Mouse (Mus musculus): ENCODE data around the gene Zbtb1. TPM values are rescaled to one million over a fixed set of nuclear protein-coding genes. Genes with fewer than 3 reads are reported as not detected.
"Not testable (repeated sequence)": the region's sequence is repeated elsewhere in the genome, so short reads cannot be mapped to it uniquely, and the experiment has no call there.

Gene Zbtb1
- polyA plus RNA-seq, 1 experiment from 2014 or later: 11.7 TPM

GRCm38 (mm10) chr12:76415383-76416010, 45.4 kb downstream of the Zbtb1 start:
- H3K27me3 ChIP-seq: no peaks in the 10 kb centered on the region

DNA sequence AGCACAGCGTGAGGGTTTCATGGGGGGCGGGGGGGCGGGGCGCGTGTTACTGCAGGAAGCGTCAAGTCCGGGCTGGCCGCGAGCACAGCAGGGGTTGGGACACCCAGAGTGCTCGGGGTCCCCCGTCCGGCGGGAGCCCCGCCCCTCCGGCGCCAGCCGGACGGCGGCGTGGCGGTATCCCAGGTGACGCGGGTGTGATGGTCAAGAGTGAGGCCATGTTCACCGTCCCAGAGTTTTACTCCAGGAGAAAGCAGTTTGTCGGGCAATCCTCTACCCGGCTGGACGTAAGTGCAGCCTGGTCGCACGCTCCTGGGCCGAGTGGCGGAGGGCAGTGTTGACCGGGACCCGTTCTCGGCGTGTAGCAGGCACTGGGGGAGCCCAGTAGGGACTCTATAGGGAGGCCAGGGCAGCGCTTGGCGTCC, 47.4 kb downstream of the Zbtb1 start, which contains the start of gene Ppp1r36:
Gene Ppp1r36 (plus strand): TSS at position 106 of the 422 bp plus-strand sequence.
- 1% methylated on average over 37 of the region's 37 CpGs for WGBS
- Histone ChIP-seq H3K4me2 (replicated peaks) (peak within 1 kb of the TSS; percentile 86), H3K4me3 (peak within 1 kb of the TSS; percentile 44), H3K9me3 (no peaks in the 10 kb centered on the region), H3K9ac (peak within 1 kb of the TSS; percentile 43), H3K27me3 (no peaks in the 10 kb centered on the region), H3K36me3 (no peaks in the 10 kb centered on the region), H3K27ac (no peak within 1 kb of the TSS), H3K4me1 (no peaks in the 10 kb centered on the region)
- ATAC-seq (ENCODE audit: insufficient number of reproducible peaks, insufficient read depth, low FRiP score, low TSS enrichment): peak; percentile 6; the same call in 1 of the 2 replicates

More at GRCm38 (mm10) chr12:76415383-76416010, 45.4 kb downstream of the Zbtb1 start:
- no peak overlapping the region for H3K4me2 ChIP-seq (replicated peaks)
- no peaks in the 10 kb centered on the region for H3K36me3 ChIP-seq
- H3K27ac ChIP-seq: no peak overlapping the region
- no peaks in the 10 kb centered on the region for H3K9me3 ChIP-seq
- H3K4me3 ChIP-seq: no peak overlapping the region
- 75% methylated on average over 11 of the region's 12 CpGs for WGBS
- no peak for ATAC-seq (ENCODE audit: insufficient number of reproducible peaks, insufficient read depth, low FRiP score, low TSS enrichment)
- H3K9ac ChIP-seq: no peak overlapping the region
- no peaks in the 10 kb centered on the region for H3K4me1 ChIP-seq

- ATAC-seq (ENCODE audit: insufficient number of reproducible peaks, insufficient read depth, low FRiP score, low TSS enrichment): no peak
- Histone ChIP-seq H3K9ac (no peak overlapping the region), H3K27me3 (no peaks in the 10 kb centered on the region), H3K36me3 (no peaks in the 10 kb centered on the region), H3K4me1 (no peaks in the 10 kb centered on the region), H3K27ac (no peak overlapping the region), H3K4me3 (no peak overlapping the region), H3K4me2 (replicated peaks) (no peak overlapping the region), H3K9me3 (no peaks in the 10 kb centered on the region)
- WGBS: 94% methylated on average over 5 of the region's 5 CpGs
These were observed 48.3 kb downstream of the Zbtb1 start for GRCm38 (mm10) chr12:76418346-76418745.

GRCm38 (mm10) chr12:76425256-76425655, 55.2 kb downstream of the Zbtb1 start:
- no peak overlapping the region for H3K9ac ChIP-seq
- H3K4me3 ChIP-seq: no peak overlapping the region
- H3K36me3 ChIP-seq: no peaks in the 10 kb centered on the region
- 83% methylated on average over 3 of the region's 3 CpGs for WGBS
- peaks cover 4% of the 10 kb centered on the region; the same call in 1 of the 2 replicates for H3K4me1 ChIP-seq
- no peak overlapping the region for H3K27ac ChIP-seq
- no peak for ATAC-seq (ENCODE audit: insufficient number of reproducible peaks, insufficient read depth, low FRiP score, low TSS enrichment)
- no peaks in the 10 kb centered on the region for H3K9me3 ChIP-seq
- no peak overlapping the region for H3K4me2 ChIP-seq (replicated peaks)
- H3K27me3 ChIP-seq: no peaks in the 10 kb centered on the region

DNA sequence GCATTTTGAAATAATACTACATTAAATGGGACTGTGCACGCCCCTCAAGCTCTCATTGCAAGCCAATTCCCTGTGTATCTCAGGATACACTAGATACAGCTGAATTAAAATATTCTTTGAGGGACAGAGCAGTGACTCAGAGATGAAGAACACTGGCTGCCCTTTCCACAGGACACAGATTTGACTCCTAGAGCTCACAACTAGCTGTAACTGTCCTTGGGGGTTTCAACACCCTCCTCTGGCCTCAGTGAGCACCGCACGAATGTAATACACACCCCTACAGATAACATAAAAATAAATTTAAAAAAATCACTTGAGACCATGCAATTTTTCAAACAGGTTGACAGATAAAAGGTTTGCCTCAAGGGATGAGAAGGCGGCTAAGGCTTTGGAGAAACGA, 57.5 kb downstream of the Zbtb1 start:
- H3K9ac ChIP-seq: no peak overlapping the region
- no peaks in the 10 kb centered on the region for H3K27me3 ChIP-seq
- H3K4me1 ChIP-seq: peaks cover 4% of the 10 kb centered on the region; the same call in 1 of the 2 replicates
- no peak overlapping the region for H3K27ac ChIP-seq
- ATAC-seq (ENCODE audit: insufficient number of reproducible peaks, insufficient read depth, low FRiP score, low TSS enrichment): no peak
- H3K4me3 ChIP-seq: no peak overlapping the region
- no peaks in the 10 kb centered on the region for H3K9me3 ChIP-seq
- 57% methylated on average over 5 of the region's 5 CpGs for WGBS
- H3K36me3 ChIP-seq: no peaks in the 10 kb centered on the region
- peak overlapping the region; percentile 17; the same call in 1 of the 2 replicates for H3K4me2 ChIP-seq (replicated peaks)

DNA sequence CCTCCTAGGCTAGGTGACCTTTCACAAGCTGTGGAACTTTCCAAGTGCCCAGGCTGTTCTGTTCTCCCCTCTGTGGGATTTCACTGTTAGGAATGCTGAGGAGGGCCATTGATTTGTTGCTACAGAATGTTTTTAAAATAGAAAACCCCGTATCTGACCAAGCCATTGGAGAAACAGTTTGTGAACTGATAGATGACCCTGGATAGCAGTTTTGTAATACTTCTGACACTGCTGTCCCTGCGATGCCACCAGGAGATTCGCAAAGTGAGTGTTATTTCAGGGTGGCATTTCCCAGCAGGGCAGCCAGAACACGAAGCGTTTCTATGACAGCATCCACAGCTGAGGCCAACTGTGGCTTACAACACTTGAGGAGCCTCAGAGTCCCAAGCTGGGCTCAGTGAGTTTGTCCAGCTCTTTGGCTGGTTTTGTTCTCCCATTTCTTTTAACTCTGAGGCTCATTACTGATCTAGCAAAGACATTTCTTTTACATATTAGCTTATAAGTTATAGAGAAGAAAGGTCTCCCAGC, 60.9 kb downstream of the Zbtb1 start:
- no peak overlapping the region for H3K4me2 ChIP-seq (replicated peaks)

DNA sequence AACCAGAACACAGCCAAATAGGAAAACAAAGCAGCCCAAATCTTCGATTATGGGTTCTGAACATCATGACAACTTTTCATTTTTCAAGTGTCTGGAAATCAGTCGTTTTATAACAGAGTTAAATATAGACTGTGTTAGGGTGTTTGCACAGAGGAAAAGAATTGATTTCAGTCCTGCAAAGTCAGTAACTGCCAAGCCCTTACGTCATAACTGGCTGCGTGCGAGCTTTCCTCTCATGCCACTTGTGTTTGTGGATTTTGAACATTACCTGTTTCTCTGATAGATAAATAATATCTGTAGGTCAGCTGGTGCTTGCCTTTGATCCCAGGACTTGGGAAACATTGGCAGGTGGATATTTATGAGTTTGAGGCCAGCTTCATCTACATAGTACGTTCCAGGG, 61.4 kb downstream of the Zbtb1 start:
- Histone ChIP-seq H3K36me3 (no peaks in the 10 kb centered on the region), H3K4me2 (replicated peaks) (no peak overlapping the region), H3K27me3 (peaks cover 9% of the 10 kb centered on the region; the same call in 1 of the 2 replicates), H3K4me1 (peaks cover 4% of the 10 kb centered on the region; the same call in 1 of the 2 replicates), H3K27ac (no peak overlapping the region), H3K9ac (no peak overlapping the region), H3K4me3 (no peak overlapping the region), H3K9me3 (no peaks in the 10 kb centered on the region)
- 90% methylated on average over 6 of the region's 6 CpGs for WGBS
- no peak for ATAC-seq (ENCODE audit: insufficient number of reproducible peaks, insufficient read depth, low FRiP score, low TSS enrichment)

More for the DNA sequence above, 60.9 kb downstream of the Zbtb1 start:
- H3K9ac ChIP-seq: no peak overlapping the region
- peaks cover 9% of the 10 kb centered on the region; the same call in 1 of the 2 replicates for H3K27me3 ChIP-seq
- H3K27ac ChIP-seq: no peak overlapping the region
- no peaks in the 10 kb centered on the region for H3K36me3 ChIP-seq
- WGBS: 61% methylated on average over 5 of the region's 5 CpGs
- no peak for ATAC-seq (ENCODE audit: insufficient number of reproducible peaks, insufficient read depth, low FRiP score, low TSS enrichment)
- H3K9me3 ChIP-seq: no peaks in the 10 kb centered on the region
- no peak overlapping the region for H3K4me3 ChIP-seq
- peaks cover 4% of the 10 kb centered on the region; the same call in 1 of the 2 replicates for H3K4me1 ChIP-seq

DNA sequence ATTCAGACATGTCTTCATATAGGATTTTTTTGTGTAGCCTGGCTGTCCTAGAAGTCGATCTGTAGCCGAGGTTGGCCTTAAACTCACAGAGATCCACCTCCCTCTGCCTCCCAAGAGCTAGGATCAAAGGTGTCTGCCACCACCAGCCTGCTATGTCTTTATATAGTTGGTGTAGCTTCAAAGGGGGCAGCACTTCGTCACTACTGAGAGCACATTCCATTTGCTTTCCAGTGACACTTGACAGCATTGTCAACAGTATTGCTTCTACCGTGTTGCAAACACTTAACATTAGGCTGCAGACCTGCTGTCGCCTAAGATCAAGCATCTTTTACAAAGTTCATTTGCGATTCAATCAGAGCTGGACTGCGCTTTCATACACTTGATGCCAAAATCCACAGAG, 64.0 kb downstream of the Zbtb1 start:
- Histone ChIP-seq H3K4me2 (replicated peaks) (no peak overlapping the region), H3K4me1 (no peaks in the 10 kb centered on the region), H3K9me3 (no peaks in the 10 kb centered on the region), H3K9ac (no peak overlapping the region), H3K27ac (no peak overlapping the region), H3K36me3 (no peaks in the 10 kb centered on the region), H3K27me3 (peaks cover 9% of the 10 kb centered on the region; the same call in 1 of the 2 replicates), H3K4me3 (no peak overlapping the region)
- no peak for ATAC-seq (ENCODE audit: insufficient number of reproducible peaks, insufficient read depth, low FRiP score, low TSS enrichment)
- 50% methylated on average over 7 of the region's 7 CpGs for WGBS

- no peak for ATAC-seq (ENCODE audit: insufficient number of reproducible peaks, insufficient read depth, low FRiP score, low TSS enrichment)
- H3K36me3 ChIP-seq: no peaks in the 10 kb centered on the region
- no peaks in the 10 kb centered on the region for H3K4me1 ChIP-seq
- H3K9me3 ChIP-seq: no peaks in the 10 kb centered on the region
- peak overlapping the region; percentile 31; the same call in 1 of the 2 replicates for H3K9ac ChIP-seq
- no peak overlapping the region for H3K27ac ChIP-seq
- H3K4me2 ChIP-seq (replicated peaks): peak overlapping the region; percentile 57
- peaks cover 9% of the 10 kb centered on the region; the same call in 1 of the 2 replicates for H3K27me3 ChIP-seq
- peak overlapping the region; percentile 35 for H3K4me3 ChIP-seq
- WGBS: 2% methylated on average over 17 of the region's 17 CpGs
These were observed 65.0 kb downstream of the Zbtb1 start for GRCm38 (mm10) chr12:76435084-76435483.

- Histone ChIP-seq H3K4me3 (peak overlapping the region; percentile 35), H3K9ac (0 out of 2 replicates have a peak overlapping the region, but pooled peaks have one; percentile 31), H3K4me1 (no peaks in the 10 kb centered on the region), H3K27ac (no peak overlapping the region), H3K27me3 (peaks cover 9% of the 10 kb centered on the region; the same call in 1 of the 2 replicates), H3K4me2 (replicated peaks) (peak overlapping the region; percentile 57), H3K9me3 (no peaks in the 10 kb centered on the region), H3K36me3 (no peaks in the 10 kb centered on the region)
- WGBS: 36% methylated on average over 8 of the region's 8 CpGs
- no peak for ATAC-seq (ENCODE audit: insufficient number of reproducible peaks, insufficient read depth, low FRiP score, low TSS enrichment)
These were observed 65.5 kb downstream of the Zbtb1 start for GRCm38 (mm10) chr12:76435549-76435948.

DNA sequence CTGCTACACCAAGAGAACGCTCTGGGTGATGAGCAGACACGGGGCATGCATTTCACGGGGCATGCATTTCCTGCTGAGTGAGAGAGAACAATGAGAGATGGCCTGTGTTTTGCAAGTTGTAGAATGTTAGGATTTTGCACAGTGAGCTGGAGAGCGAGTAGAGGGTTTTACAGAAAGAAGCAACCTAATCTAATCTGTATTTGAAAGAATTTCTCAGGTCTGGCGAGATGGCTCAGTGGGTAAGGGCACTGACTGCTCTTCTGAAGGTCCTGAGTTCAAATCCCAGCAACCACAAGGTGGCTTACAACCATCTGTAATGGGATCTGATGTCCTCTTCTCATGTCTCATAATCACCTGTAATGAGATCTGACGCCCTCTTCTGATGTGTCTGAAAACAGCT, 73.4 kb downstream of the Zbtb1 start:
- not testable (repeated sequence) for ATAC-seq (ENCODE audit: insufficient number of reproducible peaks, insufficient read depth, low FRiP score, low TSS enrichment); H3K4me1 ChIP-seq; H3K4me3 ChIP-seq; H3K27ac ChIP-seq; H3K27me3 ChIP-seq; H3K9me3 ChIP-seq; H3K9ac ChIP-seq; H3K36me3 ChIP-seq; H3K4me2 ChIP-seq (replicated peaks)
- 84% methylated on average over 6 of the region's 6 CpGs for WGBS

- H3K4me2 ChIP-seq (replicated peaks): no peak overlapping the region
- H3K4me3 ChIP-seq: no peak overlapping the region
- ATAC-seq (ENCODE audit: insufficient number of reproducible peaks, insufficient read depth, low FRiP score, low TSS enrichment): no peak
- H3K36me3 ChIP-seq: no peaks in the 10 kb centered on the region
- no peaks in the 10 kb centered on the region for H3K4me1 ChIP-seq
- H3K27me3 ChIP-seq: no peaks in the 10 kb centered on the region
- H3K27ac ChIP-seq: no peak overlapping the region
- no peak overlapping the region for H3K9ac ChIP-seq
- 66% methylated on average over 10 of the region's 10 CpGs for WGBS
- no peaks in the 10 kb centered on the region for H3K9me3 ChIP-seq
These were observed 74.3 kb downstream of the Zbtb1 start for GRCm38 (mm10) chr12:76444359-76444772.
